ENCODE assay signal across 8 mouse cellular contexts in genomic region chr3:108840000-108840715, GRCm38 (mm10). TPM values are rescaled to one million over a fixed set of nuclear protein-coding genes. Genes with fewer than 3 reads are reported as not detected.
DNase-seq lines count a peak whose midpoint lies in the region; ATAC-seq and TF ChIP-seq lines count a peak whose summit lies in the region.

Stxbp3 (minus strand) TSS chr3:108840526.

- H3K4me2 ChIP-seq in embryonic facial prominence, embryonic 13.5 days, result peak within 1 kb of the TSS; percentile 66
- peak within 1 kb of the TSS; percentile 67 for H3K4me2 ChIP-seq in limb, embryonic 12.5 days
- peak within 1 kb of the TSS; percentile 70 for H3K4me2 ChIP-seq in midbrain, embryonic 15.5 days

- H3K9ac ChIP-seq in embryonic facial prominence, embryonic 13.5 days, result peak within 1 kb of the TSS; percentile 82
- H3K9ac ChIP-seq in limb, embryonic 12.5 days (replicated peaks), result peak within 1 kb of the TSS; percentile 75
- H3K9ac ChIP-seq in midbrain, embryonic 15.5 days, result peak within 1 kb of the TSS; percentile 55

- peak; percentile 93 for ATAC-seq in embryonic facial prominence, embryonic 13.5 days (ENCODE audit: insufficient number of reproducible peaks, insufficient read depth, low FRiP score, low TSS enrichment, low read depth)
- ATAC-seq in limb, embryonic 12.5 days (ENCODE audit: insufficient number of reproducible peaks, insufficient read depth, low FRiP score, low TSS enrichment, low read depth), result peak; percentile 94
- ATAC-seq in midbrain, embryonic 15.5 days (replicated peaks), result peak; percentile 97

- peak within 1 kb of the TSS; percentile 79 for H3K4me3 ChIP-seq in embryonic facial prominence, embryonic 13.5 days
- H3K4me3 ChIP-seq in kidney, adult 2 months (ENCODE audit: insufficient read depth, low read depth, low read length), result peak within 1 kb of the TSS; percentile 91
- H3K4me3 ChIP-seq in limb, embryonic 12.5 days (replicated peaks), result peak within 1 kb of the TSS; percentile 80
- H3K4me3 ChIP-seq in midbrain, embryonic 15.5 days, result peak within 1 kb of the TSS; percentile 65
- H3K4me3 ChIP-seq in spleen, adult 2 months (ENCODE audit: extremely low read depth, insufficient read depth, insufficient read length), result peak within 1 kb of the TSS; percentile 68

- H3K27ac ChIP-seq in embryonic facial prominence, embryonic 13.5 days, result peak within 1 kb of the TSS; percentile 86
- peak within 1 kb of the TSS; percentile 42 for H3K27ac ChIP-seq in kidney, adult 2 months (ENCODE audit: insufficient read depth, low read depth, low read length)
- peak within 1 kb of the TSS; percentile 82 for H3K27ac ChIP-seq in limb, embryonic 12.5 days
- peak within 1 kb of the TSS; percentile 61 for H3K27ac ChIP-seq in midbrain, embryonic 15.5 days
- peak within 1 kb of the TSS; percentile 93 for H3K27ac ChIP-seq in spleen, adult 2 months (ENCODE audit: insufficient read depth, low read length)

- DNase-seq in 3134 (ENCODE audit: extremely low read depth, insufficient read length, low spot score), result peak; percentile 99
- peak; percentile 99 for DNase-seq in adrenal gland, postnatal 36 days
- DNase-seq in heart, adult 18-20 months, result peak; percentile 98 to 99
- peak; percentile 99 for DNase-seq in kidney, adult 2 months
- DNase-seq in spleen, adult 2 months (ENCODE audit: low read depth in 1 of 2, low spot score in 2 of 2), result peak; percentile 92 to 98

- no peaks in the 10 kb centered on the region; the same call in 1 of the 2 replicates for H3K36me3 ChIP-seq in embryonic facial prominence, embryonic 13.5 days
- H3K36me3 ChIP-seq in kidney, adult 2 months (ENCODE audit: control insufficient read depth, insufficient read depth, low read length), result no peaks in the 10 kb centered on the region
- peaks cover 12% of the 10 kb centered on the region; the same call in 1 of the 2 replicates for H3K36me3 ChIP-seq in limb, embryonic 12.5 days
- no peaks in the 10 kb centered on the region for H3K36me3 ChIP-seq in midbrain, embryonic 15.5 days (replicated peaks)
- H3K36me3 ChIP-seq in spleen, adult 2 months (ENCODE audit: control insufficient read depth, insufficient read depth, low read length), result peaks cover 8% of the 10 kb centered on the region

- H3K27me3 ChIP-seq in embryonic facial prominence, embryonic 13.5 days, result no peaks in the 10 kb centered on the region
- H3K27me3 ChIP-seq in kidney, adult 2 months (replicated peaks; ENCODE audit: control insufficient read depth, insufficient read depth, low read length), result no peaks in the 10 kb centered on the region
- H3K27me3 ChIP-seq in limb, embryonic 12.5 days, result no peaks in the 10 kb centered on the region
- no peaks in the 10 kb centered on the region for H3K27me3 ChIP-seq in midbrain, embryonic 15.5 days (replicated peaks)
- H3K27me3 ChIP-seq in spleen, adult 2 months (ENCODE audit: control insufficient read depth, insufficient read depth, low read length), result no peaks in the 10 kb centered on the region

- peak; percentile 63 for TF ChIP-seq POLR2A in kidney, adult 2 months (IDR thresholded peaks at IDR 0.05; ENCODE audit: low read depth, low read length)
- TF ChIP-seq POLR2A in spleen, adult 2 months (IDR thresholded peaks at IDR 0.05; ENCODE audit: low read depth, low read length), result peak; percentile 85

- TF ChIP-seq CTCF in kidney, adult 2 months (conservative IDR thresholded peaks at IDR 0.05; ENCODE audit: insufficient read depth, insufficient read length, low read depth, low read length), result peak; percentile 90
- peak; percentile 85 for TF ChIP-seq CTCF in spleen, adult 2 months (IDR thresholded peaks at IDR 0.05; ENCODE audit: extremely low read depth, insufficient read depth, insufficient read length, insufficient replicate concordance)

- under 1% methylated on average over 56 of the region's 56 CpGs for WGBS in embryonic facial prominence, embryonic 13.5 days
- WGBS in kidney, adult 2 months, result under 1% methylated on average over 56 of the region's 56 CpGs
- under 1% methylated on average over 55 of the region's 56 CpGs for WGBS in limb, embryonic 12.5 days
- under 1% methylated on average over 56 of the region's 56 CpGs for WGBS in midbrain, embryonic 15.5 days
- WGBS in spleen, adult 2 months, result under 1% methylated on average over 56 of the region's 56 CpGs

- H3K4me1 ChIP-seq in embryonic facial prominence, embryonic 13.5 days, result peaks cover 16% of the 10 kb centered on the region
- peaks cover 18% of the 10 kb centered on the region for H3K4me1 ChIP-seq in kidney, adult 2 months (ENCODE audit: control insufficient read depth, insufficient read depth, low read length)
- H3K4me1 ChIP-seq in limb, embryonic 12.5 days (replicated peaks), result peaks cover 16% of the 10 kb centered on the region
- peaks cover 12% of the 10 kb centered on the region for H3K4me1 ChIP-seq in midbrain, embryonic 15.5 days
- H3K4me1 ChIP-seq in spleen, adult 2 months (ENCODE audit: control insufficient read depth, insufficient read depth, insufficient read length), result peaks cover 4% of the 10 kb centered on the region

- no peaks in the 10 kb centered on the region for H3K9me3 ChIP-seq in embryonic facial prominence, embryonic 13.5 days
- H3K9me3 ChIP-seq in limb, embryonic 12.5 days, result no peaks in the 10 kb centered on the region
- no peaks in the 10 kb centered on the region for H3K9me3 ChIP-seq in midbrain, embryonic 15.5 days

RNA-seq across cellular contexts. Expression of gene Stxbp3, which starts in this region (rescaled TPM):
- total RNA-seq in adrenal gland, postnatal 36 days (2021), result 10 to 100 TPM; 48.9 to 61.5 TPM
- 39.3 and 40.2 TPM in 2 replicates for polyA plus RNA-seq in embryonic facial prominence, embryonic 13.5 days (2015; fragmentation: Nextera tagmentation; extraction: Ambion mirVana)
- total RNA-seq in heart, adult 18-20 months (2021), result 10 to 100 TPM; 24.6 to 32.5 TPM
- 10.5 and 14.4 TPM in 2 replicates for polyA plus RNA-seq in kidney, adult 2 months (2012; rRNA removed)
- polyA plus RNA-seq in limb, embryonic 12.5 days (2016; fragmentation: Nextera tagmentation; extraction: Ambion mirVana), result 32.5 and 33.3 TPM in 2 replicates
- polyA plus RNA-seq in midbrain, embryonic 15.5 days (2015; fragmentation: Nextera tagmentation; extraction: Ambion mirVana), result 14.0 and 14.1 TPM in 2 replicates
- 6.0 and 6.9 TPM in 2 replicates for polyA plus RNA-seq in spleen, adult 2 months (2012; rRNA removed)

Comparison
In these comparisons a context has a peak if more than half of its experiments do, and no peak if none do; other contexts are left out.
1. Peak in every context shown above with its lines: DNase-seq, ATAC-seq, H3K4me3 ChIP-seq and H3K27ac ChIP-seq.
2. H3K27ac ChIP-seq: peak in every context shown above with its lines; median percentile 93 in spleen, adult 2 months; 86 in embryonic facial prominence, embryonic 13.5 days; 82 in limb, embryonic 12.5 days; 61 in midbrain, embryonic 15.5 days; 42 in kidney, adult 2 months.